ENCODE assay signal across 17 mouse cellular contexts in genomic region chr6:93314625-93315024, GRCm38 (mm10).
DNase-seq lines count a peak whose midpoint lies in the region; ATAC-seq and TF ChIP-seq lines count a peak whose summit lies in the region.
"Had no signal": no experiment of that assay in that cellular context is flagged by ENCODE, and none has a peak within 500 bp of the region (broad histone marks: within the 10 kb centered on the region; RNA-seq: fewer than 3 reads in every experiment).

No protein-coding gene starts in this region.

- peak overlapping the region; percentile 37; the same call in 1 of the 2 replicates for H3K27ac ChIP-seq in lung, embryonic 14.5 days (ENCODE audit: low read depth)
- no peak overlapping the region for H3K27ac ChIP-seq in forebrain, embryonic 16.5 days (ENCODE audit: low read length)
- H3K27ac ChIP-seq: embryonic facial prominence, embryonic 13.5 days; hindbrain, postnatal 0 days; limb, embryonic 15.5 days; midbrain, embryonic 15.5 days had no signal

- peak; percentile 22 for DNase-seq in adrenal gland, adult 2 months
- DNase-seq in adrenal gland, adult 18-20 months (ENCODE audit: low spot score in 2 of 2) = no peak
- DNase-seq in lung, embryonic 14.5 days = peak; percentile 53
- no peak for DNase-seq in lung, postnatal 25 days (ENCODE audit: low spot score)
- peak; percentile 13 for DNase-seq in heart, postnatal 14 days
- DNase-seq in kidney, postnatal 36 days = peak; percentile 7 to 9
- DNase-seq in urinary bladder, adult 2 months (ENCODE audit: low spot score) = no peak
- DNase-seq: cerebellum, adult 18-20 months; gastrocnemius, postnatal 14 days; retina, postnatal 1 day had no signal

- no peaks in the 10 kb centered on the region for H3K9me3 ChIP-seq in lung, embryonic 14.5 days (ENCODE audit: low read depth, low read length)
- no peaks in the 10 kb centered on the region for H3K9me3 ChIP-seq in forebrain, embryonic 16.5 days (ENCODE audit: control insufficient read depth, low read length)
- H3K9me3 ChIP-seq: embryonic facial prominence, embryonic 13.5 days; limb, embryonic 15.5 days; lung, embryonic 15.5 days; midbrain, embryonic 15.5 days had no signal

- no peaks in the 10 kb centered on the region for H3K27me3 ChIP-seq in lung, embryonic 14.5 days (ENCODE audit: insufficient read depth, low read length)
- no peaks in the 10 kb centered on the region for H3K27me3 ChIP-seq in forebrain, embryonic 16.5 days (replicated peaks; ENCODE audit: control insufficient read depth, insufficient read depth, low read length)
- H3K27me3 ChIP-seq: embryonic facial prominence, embryonic 13.5 days; limb, embryonic 15.5 days; lung, embryonic 15.5 days; midbrain, embryonic 15.5 days had no signal

- H3K4me1 ChIP-seq in lung, embryonic 14.5 days (ENCODE audit: insufficient read depth) = 0 out of 2 replicates have a peak, but pooled peaks cover 6% of the 10 kb centered on the region
- no peaks in the 10 kb centered on the region for H3K4me1 ChIP-seq in forebrain, embryonic 16.5 days (replicated peaks; ENCODE audit: control insufficient read depth, insufficient read depth, low read length)
- H3K4me1 ChIP-seq: embryonic facial prominence, embryonic 13.5 days; limb, embryonic 15.5 days; midbrain, embryonic 15.5 days had no signal

- intact Hi-C loops in heart, postnatal 14 days (cut with DNase I) = loop anchor here (5.0 kb wide), 2 partner anchors 128 to 228 kb away; no protein-coding TSS in a partner anchor

- H3K9ac ChIP-seq in lung, embryonic 14.5 days = no peak overlapping the region
- no peak overlapping the region for H3K9ac ChIP-seq in forebrain, embryonic 16.5 days (replicated peaks; ENCODE audit: low read depth, low read length)
- H3K9ac ChIP-seq: embryonic facial prominence, embryonic 13.5 days; limb, embryonic 15.5 days; lung, embryonic 15.5 days; midbrain, embryonic 15.5 days had no signal

- no peak for ATAC-seq in lung, embryonic 14.5 days (ENCODE audit: insufficient read depth)
- ATAC-seq in forebrain, embryonic 16.5 days = no peak
- ATAC-seq: forebrain, embryonic 14.5 days; hindbrain, postnatal 0 days; midbrain, embryonic 15.5 days had no signal

- no peak overlapping the region for H3K4me3 ChIP-seq in lung, embryonic 14.5 days (ENCODE audit: low read depth, low read length)
- H3K4me3 ChIP-seq in forebrain, embryonic 16.5 days (replicated peaks; ENCODE audit: low read length) = no peak overlapping the region
- H3K4me3 ChIP-seq: embryonic facial prominence, embryonic 13.5 days; limb, embryonic 15.5 days; lung, embryonic 15.5 days; midbrain, embryonic 15.5 days had no signal

- no peaks in the 10 kb centered on the region for H3K36me3 ChIP-seq in lung, embryonic 14.5 days (ENCODE audit: insufficient read depth)
- H3K36me3 ChIP-seq in forebrain, embryonic 16.5 days (ENCODE audit: control insufficient read depth, insufficient read depth) = no peaks in the 10 kb centered on the region
- H3K36me3 ChIP-seq: embryonic facial prominence, embryonic 13.5 days; limb, embryonic 15.5 days; lung, embryonic 15.5 days; midbrain, embryonic 15.5 days had no signal

- H3K4me2 ChIP-seq in lung, embryonic 14.5 days = peak overlapping the region; percentile 19
- no peak overlapping the region for H3K4me2 ChIP-seq in forebrain, embryonic 16.5 days (ENCODE audit: low read length)
- H3K4me2 ChIP-seq: embryonic facial prominence, embryonic 13.5 days; limb, embryonic 15.5 days; midbrain, embryonic 15.5 days had no signal

- TF ChIP-seq CTCF in lung, embryonic 14.5 days (IDR thresholded peaks at IDR 0.05; ENCODE audit: low read depth) = no peak

- 36% methylated on average over 5 of the region's 5 CpGs for WGBS in lung, embryonic 14.5 days
- WGBS in forebrain, embryonic 16.5 days = 70% methylated on average over 5 of the region's 5 CpGs

Comparison
In these comparisons a context has a peak if more than half of its experiments do, and no peak if none do; other contexts are left out.
1. DNase-seq: peak in adrenal gland, adult 2 months (single experiment), lung, embryonic 14.5 days (single experiment), heart, postnatal 14 days (2 of 2) and kidney, postnatal 36 days (2 of 2); none in adrenal gland, adult 18-20 months (0 of 2), lung, postnatal 25 days (single experiment) and urinary bladder, adult 2 months (single experiment).